Mouse (Mus musculus) megakaryocyte, embryonic 14.5 days (primary cell): ENCODE results near the gene Clybl. TPM values are rescaled to one million over a fixed set of nuclear protein-coding genes. Genes with fewer than 3 reads are reported as not detected.

Experiments used
- H3K27me3 ChIP-seq: replicated peaks from 2 replicates; pipeline ENCODE3; 2012; ENCODE audit warnings: inconsistent platforms
- H3K36me3 ChIP-seq: replicated peaks from 2 replicates; pipeline ENCODE3; 2012; ENCODE audit warnings: low read length, inconsistent platforms, mixed read lengths
- H3K4me1 ChIP-seq: 2 replicates; pipeline ENCODE4 v1.6.1; 2012; ENCODE audit warnings: inconsistent platforms
- H3K4me3 ChIP-seq: replicated peaks from 2 replicates; pipeline ENCODE3; 2012; ENCODE audit warnings: moderate library complexity, mild to moderate bottlenecking, inconsistent platforms
- H3K9me3 ChIP-seq: 2 replicates; pipeline ENCODE4 v1.6.1; 2012; ENCODE audit warnings: inconsistent platforms
- FLI1 ChIP-seq: IDR thresholded peaks from 2 replicates; pipeline ENCODE4 v1.6.1; 2012; ENCODE audit warnings: low read length, inconsistent platforms, mixed read lengths
- GATA1 ChIP-seq: IDR thresholded peaks from 3 replicates; pipeline ENCODE4 v1.6.1; 2012; ENCODE audit warnings: mixed read lengths, low read length, inconsistent platforms, borderline replicate concordance
- polyA plus RNA-seq: library from polyadenylated mRNA; stranded (reverse); fragments of >175 nt; gene quantifications from 2 replicates; pipeline ENCODE4 v1.2.3, GENCODE M21; 2012; ENCODE audit warnings: low replicate concordance; ENCODE audit not compliant: insufficient read depth

Gene Clybl
- polyA plus RNA-seq, 1 experiment, result 8.3 TPM

DNA sequence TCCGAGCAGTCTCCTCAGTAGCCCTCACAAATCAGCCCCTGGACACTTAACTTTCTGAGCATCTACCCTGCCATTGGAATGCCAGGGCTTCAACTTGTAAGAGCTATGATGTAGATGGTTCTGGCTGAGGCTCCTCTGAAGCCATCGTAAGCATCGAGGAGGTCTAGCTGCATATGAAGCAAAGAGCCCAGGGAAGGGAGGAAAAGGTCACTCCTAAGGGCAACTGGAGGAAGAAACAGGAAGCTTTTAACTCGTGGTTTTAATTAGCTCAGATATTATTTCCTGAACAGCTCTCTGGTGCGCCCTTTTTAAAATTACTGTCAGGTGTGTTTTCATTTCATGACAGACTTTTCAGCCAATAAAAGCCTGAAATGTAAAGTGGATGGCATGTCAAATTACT lies 190.5 kb downstream of the Clybl start:
- Histone ChIP-seq H3K4me3 (no peak overlapping the region), H3K27me3 (no peaks in the 10 kb centered on the region), H3K4me1 (no peaks in the 10 kb centered on the region), H3K9me3 (no peaks in the 10 kb centered on the region), H3K36me3 (no peaks in the 10 kb centered on the region)
- TF ChIP-seq FLI1 (no peak), GATA1 (no peak)

DNA sequence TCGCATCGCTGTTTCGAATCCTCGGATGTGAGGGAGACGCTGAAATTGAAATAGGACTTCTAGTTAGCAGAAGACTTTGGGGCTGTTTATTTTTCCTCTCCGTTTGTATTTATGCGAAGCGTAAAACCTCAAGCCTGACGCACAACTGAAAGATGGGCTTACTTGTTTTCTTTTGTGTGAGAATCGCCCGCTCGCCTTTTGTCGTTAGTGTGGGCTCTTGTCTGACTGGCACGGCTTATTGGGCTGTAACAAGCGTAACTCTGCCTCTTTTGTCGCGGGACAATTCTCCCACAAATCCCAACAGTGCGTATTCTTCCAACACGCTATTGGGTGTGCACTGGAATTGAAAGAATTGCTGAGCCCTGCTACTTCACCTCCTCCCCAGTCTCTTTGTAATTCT lies 192.0 kb downstream of the Clybl start:
- no peak for TF ChIP-seq GATA1
- no peak for TF ChIP-seq FLI1
- no peaks in the 10 kb centered on the region for H3K4me1 ChIP-seq
- H3K4me3 ChIP-seq, result no peak overlapping the region
- no peaks in the 10 kb centered on the region for H3K9me3 ChIP-seq
- H3K36me3 ChIP-seq, result no peaks in the 10 kb centered on the region
- H3K27me3 ChIP-seq, result no peaks in the 10 kb centered on the region

DNA sequence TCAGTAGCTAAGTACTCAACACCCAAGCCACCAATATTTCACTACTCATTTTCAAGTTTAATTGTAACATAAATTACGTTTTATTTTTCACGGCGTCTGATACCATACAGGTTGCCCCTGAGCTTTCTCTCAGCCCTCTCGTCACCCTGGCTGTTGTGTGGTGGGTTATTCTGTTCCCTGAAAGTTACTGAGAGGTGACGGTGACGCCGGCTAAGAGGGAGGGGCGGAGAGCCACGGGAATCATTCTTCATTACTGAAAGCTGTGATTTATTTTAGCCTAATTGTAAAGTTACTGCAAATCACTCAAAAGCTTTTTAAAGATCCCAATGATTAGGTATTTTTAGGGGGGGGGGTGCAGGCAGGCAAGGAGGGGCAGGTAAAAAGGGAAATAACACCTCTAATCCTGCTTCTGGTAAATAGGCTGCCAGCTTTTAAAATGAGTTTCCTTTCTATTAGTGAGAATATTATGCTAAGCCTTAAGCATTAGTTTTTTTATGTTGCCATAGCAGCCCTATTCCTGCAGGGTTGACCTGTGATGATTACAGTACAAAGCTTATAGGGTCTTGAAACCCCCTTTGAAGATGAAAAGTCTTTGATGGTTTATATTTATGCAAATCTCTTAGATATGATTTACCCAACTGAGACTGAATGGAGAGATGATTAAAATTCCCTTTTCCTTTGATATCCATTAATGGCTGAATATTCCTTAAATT lies 192.9 kb downstream of the Clybl start:
- TF ChIP-seq FLI1 (no peak), GATA1 (no peak)
- Histone ChIP-seq H3K9me3 (no peaks in the 10 kb centered on the region), H3K4me3 (no peak overlapping the region), H3K36me3 (no peaks in the 10 kb centered on the region), H3K27me3 (no peaks in the 10 kb centered on the region), H3K4me1 (no peaks in the 10 kb centered on the region)

DNA sequence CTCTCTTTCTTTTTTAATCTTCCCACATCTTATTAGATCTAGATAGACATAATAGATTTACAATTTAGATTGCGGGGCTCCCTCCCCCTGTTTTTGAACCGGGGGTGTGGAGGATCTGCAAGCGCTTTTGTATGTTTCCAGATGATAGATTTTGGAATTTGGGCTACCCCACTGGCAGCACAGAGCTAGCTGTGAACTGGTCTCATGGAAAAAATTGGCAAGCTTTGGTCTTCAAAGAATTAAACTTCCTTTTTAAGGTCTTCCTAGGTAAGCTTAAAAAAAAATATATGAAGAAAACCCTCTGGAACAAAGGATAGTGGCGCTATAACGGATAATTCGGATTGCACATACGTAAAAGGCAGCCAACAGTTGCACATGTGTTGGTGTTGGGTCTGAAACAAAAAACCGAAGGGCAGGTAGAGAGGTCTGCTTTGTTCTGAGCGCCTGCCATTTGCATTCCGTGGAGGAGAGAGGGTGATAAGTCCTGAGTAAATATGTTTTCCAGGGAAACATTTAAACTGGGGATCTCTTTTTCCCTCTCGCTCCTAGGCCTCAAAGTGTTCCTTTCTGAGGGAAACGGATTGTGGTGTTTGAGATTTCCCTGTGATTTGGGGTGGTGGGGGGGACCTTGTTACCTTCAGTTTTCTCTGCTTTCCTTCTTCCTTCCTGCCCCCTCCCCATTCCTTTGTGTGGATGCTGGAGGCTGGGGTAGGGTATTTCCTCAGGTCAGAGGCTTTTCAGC lies 193.7 kb downstream of the Clybl start:
- no peaks in the 10 kb centered on the region for H3K9me3 ChIP-seq
- H3K4me3 ChIP-seq, result no peak overlapping the region
- H3K36me3 ChIP-seq, result no peaks in the 10 kb centered on the region
- no peaks in the 10 kb centered on the region for H3K27me3 ChIP-seq
- TF ChIP-seq FLI1, result no peak
- no peak for TF ChIP-seq GATA1
- no peaks in the 10 kb centered on the region for H3K4me1 ChIP-seq

DNA sequence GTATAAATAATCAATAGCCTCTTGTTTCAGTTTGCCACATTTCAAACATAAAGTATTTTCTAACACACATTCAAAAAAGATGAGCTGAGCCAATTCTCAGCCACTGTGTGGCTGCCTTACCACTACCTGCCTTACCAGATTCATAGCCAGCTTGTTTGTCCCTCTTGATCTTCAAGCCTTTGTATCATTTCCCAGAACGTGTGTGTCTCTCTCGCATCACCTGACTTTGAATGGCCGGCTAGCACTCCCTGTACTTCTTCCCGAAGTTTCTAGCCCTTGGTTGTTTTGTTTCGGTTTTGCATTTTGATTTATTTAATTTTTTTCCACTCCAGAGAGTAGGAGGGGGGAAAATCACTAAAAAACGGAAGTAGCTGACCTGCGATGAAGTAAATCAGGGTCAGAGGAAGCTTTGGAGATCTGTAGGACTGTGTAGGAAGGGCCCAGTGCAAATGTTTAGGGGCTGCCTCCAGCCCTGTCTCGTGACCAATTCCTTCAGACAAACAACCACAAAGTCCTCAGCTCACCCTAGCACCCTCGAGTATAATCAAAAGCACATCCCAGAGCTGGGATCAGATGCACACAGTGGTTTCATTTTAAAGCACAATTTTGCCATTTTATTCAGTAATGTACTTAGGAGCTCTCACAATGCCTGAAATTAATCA lies 195.1 kb downstream of the Clybl start:
- no peak overlapping the region for H3K4me3 ChIP-seq
- H3K27me3 ChIP-seq, result no peaks in the 10 kb centered on the region
- H3K4me1 ChIP-seq, result no peaks in the 10 kb centered on the region
- H3K9me3 ChIP-seq, result no peaks in the 10 kb centered on the region
- H3K36me3 ChIP-seq, result no peaks in the 10 kb centered on the region
- no peak for TF ChIP-seq FLI1
- TF ChIP-seq GATA1, result no peak

DNA sequence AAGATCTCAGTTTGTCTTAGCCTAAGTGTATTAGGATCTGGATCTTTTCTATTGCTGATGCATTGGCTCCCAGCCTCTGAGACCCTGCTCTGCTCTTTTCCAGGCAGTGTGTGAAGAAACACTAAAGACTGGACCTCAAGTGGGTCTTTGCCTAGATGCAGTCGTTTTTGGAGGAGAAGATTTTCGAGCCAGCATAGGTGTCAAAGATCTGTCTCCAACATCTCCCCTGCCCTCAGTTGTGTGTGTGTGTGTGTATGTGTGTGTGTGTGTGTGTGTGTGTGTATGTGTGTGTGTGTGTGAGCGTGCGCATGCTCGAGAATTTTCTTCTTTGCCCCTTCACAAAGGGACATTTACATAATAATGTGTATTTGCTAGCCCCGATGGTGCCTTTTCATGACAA lies 196.2 kb downstream of the Clybl start:
- H3K4me3 ChIP-seq, result no peak overlapping the region

DNA sequence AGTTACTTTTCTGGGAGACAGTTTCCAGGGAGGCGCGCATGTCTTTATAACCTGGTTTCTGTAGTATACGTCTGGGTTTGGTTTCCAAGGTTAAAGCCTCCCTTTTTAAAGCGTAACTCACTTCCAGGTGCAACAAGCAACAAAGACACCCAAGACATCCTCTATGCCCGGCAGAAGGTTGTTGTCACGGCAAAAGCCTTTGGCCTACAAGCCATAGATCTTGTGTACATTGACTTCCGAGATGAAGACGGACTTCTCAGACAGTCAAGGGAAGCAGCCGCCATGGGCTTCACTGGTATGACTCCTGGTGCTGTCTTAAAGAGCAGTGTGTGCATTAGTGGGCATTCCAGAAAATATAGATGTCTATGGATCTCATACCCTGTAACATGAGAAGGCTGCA lies 197.6 kb downstream of the Clybl start:
- Histone ChIP-seq H3K4me1 (no peaks in the 10 kb centered on the region), H3K9me3 (no peaks in the 10 kb centered on the region), H3K27me3 (no peaks in the 10 kb centered on the region), H3K36me3 (no peaks in the 10 kb centered on the region), H3K4me3 (no peak overlapping the region)
- no peak for TF ChIP-seq FLI1
- TF ChIP-seq GATA1, result no peak

More for the DNA sequence above, 196.2 kb downstream of the Clybl start:
- no peak for TF ChIP-seq FLI1
- no peak for TF ChIP-seq GATA1
- Histone ChIP-seq H3K36me3 (no peaks in the 10 kb centered on the region), H3K27me3 (no peaks in the 10 kb centered on the region), H3K4me1 (no peaks in the 10 kb centered on the region), H3K9me3 (no peaks in the 10 kb centered on the region)

DNA sequence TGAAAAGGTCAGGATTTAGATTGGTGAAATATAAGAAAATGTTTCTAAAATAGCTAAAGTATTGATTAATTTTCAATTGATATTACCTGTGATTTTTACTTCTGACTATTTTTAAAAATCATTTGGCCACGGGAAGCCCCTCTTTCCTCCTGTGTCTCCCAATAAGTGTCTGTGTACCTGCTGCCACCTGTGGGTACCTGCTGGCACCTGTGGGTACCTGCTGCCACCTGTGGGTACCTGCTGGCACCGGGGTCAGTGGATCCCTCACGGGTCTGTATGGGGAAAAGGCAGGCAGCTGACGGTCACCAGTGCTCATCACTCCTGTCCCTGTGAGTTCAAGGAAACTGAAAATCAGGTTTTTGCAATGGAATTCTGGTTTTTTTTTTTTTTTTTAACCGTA lies 198.5 kb downstream of the Clybl start:
- H3K27me3 ChIP-seq, result no peaks in the 10 kb centered on the region

DNA sequence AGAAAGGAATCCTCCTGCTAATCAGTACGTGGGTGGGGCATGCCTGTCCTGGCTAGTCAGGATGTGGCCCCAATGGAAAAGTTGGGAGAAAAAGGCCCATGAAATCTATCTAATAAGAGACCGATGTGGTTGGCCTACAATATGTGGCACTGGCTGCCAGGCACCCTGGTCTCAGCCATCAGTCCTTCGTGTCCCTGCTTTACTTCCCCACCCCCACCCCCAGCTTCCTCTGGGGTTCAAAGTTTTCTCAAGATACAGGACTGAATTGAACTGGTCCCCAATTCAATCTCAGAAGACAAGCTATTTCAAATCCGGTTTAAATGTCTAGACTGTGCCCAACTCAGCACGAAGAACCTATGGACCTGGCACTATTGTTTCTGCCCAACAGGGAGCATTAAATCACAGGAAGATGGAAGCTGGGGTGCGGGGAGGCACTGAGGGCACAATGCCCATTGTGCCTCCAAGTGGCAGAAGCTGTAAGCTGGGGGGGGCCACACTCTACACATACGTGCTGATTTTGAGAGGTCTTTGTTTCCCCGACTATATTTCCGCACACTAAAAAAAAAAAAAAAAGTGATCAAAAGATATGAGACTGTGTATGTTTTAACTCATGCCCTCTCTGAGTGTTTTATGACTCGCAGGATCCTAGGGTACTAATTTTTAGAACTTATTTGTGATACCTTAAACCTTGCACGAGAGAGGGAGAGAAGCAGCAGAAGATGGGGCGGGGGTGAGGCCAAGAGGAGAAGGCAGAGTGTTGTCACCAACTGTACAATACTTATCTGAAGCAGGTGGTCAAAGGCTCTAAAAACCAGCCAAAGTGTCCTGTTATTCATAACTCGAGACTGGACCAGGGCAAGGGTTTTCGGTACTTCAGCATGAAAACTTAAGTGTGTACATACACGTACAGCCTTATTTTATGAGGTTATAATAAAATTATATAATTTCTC lies 199.7 kb downstream of the Clybl start:
- no peaks in the 10 kb centered on the region for H3K4me1 ChIP-seq
- TF ChIP-seq GATA1 (no peak), FLI1 (no peak)
- H3K4me3 ChIP-seq, result no peak overlapping the region
- no peaks in the 10 kb centered on the region for H3K27me3 ChIP-seq
- H3K9me3 ChIP-seq, result no peaks in the 10 kb centered on the region
- no peaks in the 10 kb centered on the region for H3K36me3 ChIP-seq

More for the DNA sequence above, 198.5 kb downstream of the Clybl start:
- H3K36me3 ChIP-seq, result no peaks in the 10 kb centered on the region
- H3K4me1 ChIP-seq, result no peaks in the 10 kb centered on the region
- H3K4me3 ChIP-seq, result no peak overlapping the region
- TF ChIP-seq FLI1, result no peak
- no peak for TF ChIP-seq GATA1
- H3K9me3 ChIP-seq, result no peaks in the 10 kb centered on the region

DNA sequence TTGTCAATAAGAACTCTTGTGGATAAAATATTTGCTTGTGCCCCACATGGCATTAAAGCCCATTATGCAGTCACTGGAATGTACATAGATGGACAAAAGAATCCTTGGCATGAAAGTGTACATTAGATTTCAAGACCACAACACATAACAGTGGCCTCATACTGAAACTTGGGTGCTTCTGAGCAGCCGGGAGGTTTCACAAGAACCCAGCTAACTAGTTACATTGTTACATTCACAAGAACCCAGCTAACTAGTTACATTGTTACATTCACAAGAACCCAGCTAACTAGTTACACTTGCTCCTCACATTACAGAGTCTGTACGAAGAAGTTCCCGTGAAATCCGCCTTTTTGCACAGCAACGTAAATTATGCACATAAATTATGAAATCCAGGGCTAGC lies 200.8 kb downstream of the Clybl start:
- Histone ChIP-seq H3K27me3 (no peaks in the 10 kb centered on the region), H3K4me3 (no peak overlapping the region), H3K36me3 (no peaks in the 10 kb centered on the region), H3K4me1 (no peaks in the 10 kb centered on the region), H3K9me3 (no peaks in the 10 kb centered on the region)
- TF ChIP-seq FLI1, result no peak
- no peak for TF ChIP-seq GATA1
